Mouse (Mus musculus) frontal cortex, postnatal 14 days (tissue): ENCODE results near the gene Gpr108.

Experiments
- DNase-seq, 2 experiments: peaks; one replicate each; pipeline ENCODE4 v3.0.0; 2022; ENCODE audit warnings: low spot score in 2 of 2

The Gpr108 gene

DNA sequence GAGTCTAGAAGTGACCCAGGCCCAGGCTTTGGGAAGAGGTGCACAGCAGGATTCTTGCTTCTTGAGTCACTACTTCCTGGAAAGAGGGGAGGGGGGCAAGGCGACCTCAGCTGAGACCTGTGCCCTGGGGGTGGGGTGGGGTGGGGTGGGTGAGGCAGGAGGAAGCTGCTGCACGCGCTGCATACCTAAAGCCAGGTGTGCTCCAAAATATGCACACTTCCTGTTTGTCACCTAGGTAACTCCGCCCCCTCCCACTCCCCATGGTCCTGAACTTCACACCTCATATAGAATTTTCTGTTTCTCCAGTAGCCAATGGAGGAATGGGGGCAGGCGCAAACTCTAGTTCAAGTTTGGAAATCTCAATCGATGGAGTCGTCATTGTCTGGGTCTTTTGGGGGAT lies 25.6 kb upstream of the Gpr108 start:
- no peak for DNase-seq

DNA sequence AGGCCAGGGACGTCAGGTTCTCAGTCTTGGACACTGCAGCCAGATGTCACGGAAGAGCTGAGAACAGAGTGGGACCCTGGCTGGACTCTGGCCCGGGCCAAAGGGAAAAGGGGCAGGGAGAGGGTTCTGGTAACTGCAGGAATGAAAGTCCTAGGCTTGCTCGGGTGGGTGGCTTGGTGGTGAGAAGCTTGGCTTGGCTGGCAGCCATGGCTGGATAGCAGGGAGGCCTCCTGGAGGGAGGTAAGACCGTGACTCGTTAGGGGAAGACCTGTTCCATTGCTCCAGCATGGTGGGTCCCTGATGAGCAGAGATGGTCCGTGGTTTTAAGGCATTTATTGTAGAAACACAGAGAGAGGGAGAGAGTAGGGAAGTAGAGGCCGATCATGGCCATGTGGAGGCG lies 23.1 kb upstream of the Gpr108 start:
- DNase-seq: no peak

DNA sequence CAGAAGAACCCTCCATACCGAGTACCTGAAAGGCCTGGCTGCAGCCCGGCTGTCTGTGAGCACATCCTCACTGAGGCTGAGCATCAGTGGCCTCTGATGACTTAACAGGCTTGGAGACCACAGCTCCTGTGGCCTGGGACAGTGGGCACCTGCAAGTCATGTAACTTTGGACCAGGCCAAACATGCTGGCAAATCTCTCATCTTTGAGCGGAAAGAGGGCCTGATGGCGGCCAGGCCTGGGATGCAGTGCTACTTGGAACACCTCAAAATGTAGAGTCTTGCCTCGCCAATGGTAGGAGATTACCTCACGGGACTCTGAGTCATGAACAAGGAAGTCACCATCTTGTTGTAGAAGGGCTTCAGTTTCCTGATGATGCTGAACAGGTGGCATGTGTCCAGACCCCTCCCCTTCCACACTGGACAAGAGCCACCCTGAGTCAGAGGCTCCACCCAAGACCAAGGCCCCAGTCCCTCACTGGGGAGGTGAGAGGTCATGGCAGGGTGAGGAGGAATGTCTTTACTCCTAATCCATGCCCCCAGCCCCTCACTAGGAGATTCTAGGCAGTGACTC lies 19.4 kb upstream of the Gpr108 start:
- DNase-seq: no peak

DNA sequence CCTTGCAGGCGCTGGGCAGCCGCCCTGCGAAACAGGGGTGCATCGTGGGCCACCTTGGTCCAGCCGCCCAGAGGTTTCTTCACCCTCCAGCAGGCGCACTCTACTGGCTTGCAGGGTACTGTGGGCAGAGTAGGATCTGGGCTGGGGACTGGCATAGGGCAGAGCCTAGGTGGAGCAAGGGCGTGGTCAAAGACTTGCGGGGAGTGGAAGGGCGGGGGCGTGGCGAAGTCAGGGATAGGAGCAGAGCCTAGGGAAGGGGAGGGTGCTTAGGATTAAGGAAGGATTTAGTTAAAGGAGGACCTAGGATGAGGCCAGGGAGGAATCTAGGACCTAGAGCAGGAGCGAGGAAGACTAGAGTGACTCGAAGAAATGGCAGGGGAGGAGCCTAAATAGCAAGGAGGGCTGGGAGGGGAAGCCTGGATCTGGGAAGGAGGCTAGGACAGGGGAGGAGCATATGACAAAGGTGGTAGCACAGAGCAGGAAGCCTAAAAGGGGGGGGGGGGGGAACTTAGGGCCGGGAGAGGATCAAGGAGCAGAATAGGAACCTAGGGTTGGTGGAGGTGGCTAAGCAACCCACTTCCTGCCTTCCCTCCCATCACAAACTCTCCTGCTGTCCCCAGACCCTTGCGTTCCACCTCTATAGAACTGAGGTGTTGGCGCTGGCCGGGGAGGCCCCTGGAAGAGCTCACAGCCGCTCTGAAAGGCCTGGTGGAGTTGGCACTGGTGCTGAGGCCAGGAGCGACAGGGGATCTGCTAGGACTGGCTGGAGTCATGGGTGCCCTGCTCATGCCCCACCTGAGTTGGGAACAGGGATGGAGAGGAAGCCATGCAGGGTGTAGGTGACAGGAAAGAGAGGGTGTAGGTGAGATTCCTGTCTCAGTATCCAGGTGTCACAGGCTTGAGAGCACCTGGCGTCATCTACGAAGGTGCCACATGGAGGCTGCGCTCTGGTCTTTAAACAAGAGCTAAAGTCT lies 17.0 kb upstream of the Gpr108 start:
- DNase-seq: no peak

DNA sequence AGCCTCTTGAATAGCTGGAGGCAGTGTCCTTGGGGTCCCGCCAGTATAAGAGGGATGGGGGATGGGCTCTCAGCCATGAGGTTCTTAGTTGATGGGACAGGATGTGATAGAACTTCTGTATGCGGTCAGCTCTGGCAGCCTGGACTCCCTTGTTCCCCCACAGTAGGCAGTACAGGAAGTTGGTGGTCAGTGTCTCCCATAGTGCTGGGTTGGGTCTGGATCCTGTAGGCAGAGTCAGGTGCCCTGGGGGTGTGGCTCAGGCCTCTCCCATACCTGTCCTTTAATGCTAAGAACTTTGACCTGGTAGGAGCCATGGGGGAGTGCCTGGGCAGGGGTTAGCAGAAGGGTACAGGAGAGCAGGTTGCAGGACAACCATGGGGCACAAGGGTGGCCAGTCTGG lies 15.9 kb upstream of the Gpr108 start:
- DNase-seq: no peak

DNA sequence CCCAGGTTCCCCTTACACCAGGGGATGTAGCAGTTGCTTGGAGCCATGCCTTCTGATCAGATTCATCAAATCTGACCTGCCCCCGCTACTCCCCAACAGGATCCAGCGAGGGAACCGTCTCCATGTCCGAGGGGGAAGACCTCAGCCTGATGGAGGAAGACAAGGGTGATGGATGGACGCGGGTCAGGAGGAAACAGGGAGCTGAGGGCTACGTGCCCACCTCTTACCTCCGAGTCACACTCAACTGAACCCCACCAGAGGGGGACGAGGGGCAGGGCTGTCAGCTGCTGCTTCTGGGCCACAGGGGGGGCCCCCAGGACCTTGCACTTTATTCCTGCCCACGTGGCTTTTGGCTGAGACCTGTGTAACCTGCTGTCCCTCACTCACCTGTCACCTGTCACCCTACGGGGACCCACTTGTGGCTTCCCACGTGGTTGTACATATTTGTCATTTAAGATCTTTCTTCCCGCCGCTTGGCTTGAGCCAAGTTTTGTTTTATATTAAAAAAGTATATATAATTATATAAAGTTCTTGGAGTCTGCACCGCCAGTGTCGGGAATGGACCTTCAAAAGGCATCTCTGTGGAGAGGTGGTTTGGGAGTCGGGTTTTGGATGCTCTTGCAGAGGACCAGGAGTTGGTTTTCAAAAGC lies 14.8 kb upstream of the Gpr108 start:
- no peak for DNase-seq

DNA sequence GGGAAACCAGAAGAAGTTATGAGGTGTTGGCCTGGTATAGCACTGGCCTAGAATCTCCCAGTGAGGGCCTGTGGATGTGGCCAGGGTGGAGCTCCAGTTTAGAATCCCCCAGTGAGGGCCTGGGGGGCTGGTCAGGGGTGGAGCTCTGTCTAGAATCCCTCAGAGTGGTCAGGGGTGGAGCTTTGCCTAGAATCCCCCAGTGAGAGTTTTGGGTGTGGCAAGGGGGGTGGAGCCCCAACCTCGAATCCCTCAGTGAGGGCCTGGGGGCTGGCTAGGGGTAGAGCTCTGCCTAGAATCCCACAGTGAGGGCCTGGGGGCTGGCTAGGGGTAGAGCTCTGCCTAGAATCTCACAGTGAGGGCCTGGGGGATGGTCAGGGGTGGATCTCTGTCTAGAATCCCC lies 13.6 kb upstream of the Gpr108 start:
- no peak for DNase-seq

DNA sequence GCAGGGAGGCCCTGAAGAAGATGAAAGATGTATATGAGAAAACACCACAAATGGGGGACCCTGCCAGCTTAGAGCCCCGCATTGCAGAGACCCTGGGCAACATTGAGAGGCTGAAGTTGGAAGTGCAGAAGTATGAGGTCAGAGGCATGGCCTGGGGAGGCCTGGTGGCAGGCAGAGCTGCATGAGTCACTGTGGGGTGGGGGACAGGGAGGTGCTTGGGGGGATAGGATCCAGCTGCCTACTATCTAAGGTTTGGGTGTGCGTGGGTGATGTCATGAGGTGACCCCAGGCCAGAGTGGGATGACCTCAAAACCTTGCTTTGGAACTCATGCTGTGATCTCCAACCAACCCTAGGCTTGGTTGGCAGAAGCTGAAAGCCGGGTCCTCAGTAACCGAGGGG lies 13.0 kb upstream of the Gpr108 start:
- DNase-seq: no peak

DNA sequence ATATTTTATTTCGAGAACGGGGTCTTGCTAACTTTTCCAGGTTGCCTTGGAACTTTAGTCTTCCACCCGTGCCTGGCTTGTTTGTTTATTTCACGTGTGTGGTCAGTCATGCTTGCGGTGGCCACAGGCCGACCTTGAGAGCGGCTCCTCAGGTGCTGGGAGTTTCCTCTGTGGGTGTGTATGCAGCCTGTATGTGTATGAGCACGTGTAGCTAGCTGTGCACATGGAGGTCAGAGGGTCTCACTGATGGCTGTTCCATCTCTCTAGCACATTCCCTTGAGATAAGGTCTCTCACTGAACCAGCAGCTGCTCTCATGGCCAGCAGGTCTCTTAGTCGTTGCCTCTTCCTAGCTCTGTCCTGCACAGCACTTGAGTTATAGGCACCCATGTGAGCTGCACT lies 12.1 kb upstream of the Gpr108 start:
- DNase-seq: no peak

DNA sequence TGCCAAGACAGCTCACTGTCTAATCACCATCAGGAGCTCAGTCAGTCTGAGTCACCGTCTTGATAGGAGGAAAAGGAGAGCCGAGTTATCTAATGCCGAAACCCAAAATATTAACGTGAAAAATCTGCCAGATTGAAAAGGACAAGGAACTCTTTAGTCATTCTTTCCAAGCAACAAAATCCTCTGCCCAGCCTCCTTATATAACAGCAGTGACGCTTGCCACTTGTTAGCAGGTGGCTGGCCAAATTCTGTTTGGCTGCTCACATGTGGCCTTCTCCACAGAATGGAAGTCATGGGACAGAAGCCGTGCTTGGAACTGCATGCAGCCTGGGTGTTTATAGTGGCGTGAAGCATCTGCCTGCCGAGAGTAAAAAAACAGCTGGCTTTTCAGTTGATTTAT lies 11.5 kb upstream of the Gpr108 start:
- no peak for DNase-seq

DNA sequence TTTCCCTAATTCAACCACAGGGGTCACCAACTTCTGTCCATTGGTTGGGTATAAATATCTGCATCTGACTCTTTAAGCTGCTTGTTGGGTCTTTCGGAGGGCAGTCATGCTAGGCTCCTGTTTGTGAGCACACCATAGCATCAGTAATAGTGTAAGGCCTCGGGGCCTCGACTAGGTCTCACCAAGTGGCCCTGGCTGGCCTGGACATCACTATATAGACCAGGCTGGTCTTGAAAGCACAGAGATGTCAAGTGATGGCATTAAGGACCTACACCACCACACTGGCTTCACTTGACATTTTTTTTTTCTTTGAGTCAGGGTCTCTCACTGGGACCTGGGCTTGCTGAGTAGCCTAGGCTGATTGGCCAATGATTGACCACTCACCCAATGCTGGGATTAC lies 9.9 kb upstream of the Gpr108 start:
- DNase-seq: no peak

DNA sequence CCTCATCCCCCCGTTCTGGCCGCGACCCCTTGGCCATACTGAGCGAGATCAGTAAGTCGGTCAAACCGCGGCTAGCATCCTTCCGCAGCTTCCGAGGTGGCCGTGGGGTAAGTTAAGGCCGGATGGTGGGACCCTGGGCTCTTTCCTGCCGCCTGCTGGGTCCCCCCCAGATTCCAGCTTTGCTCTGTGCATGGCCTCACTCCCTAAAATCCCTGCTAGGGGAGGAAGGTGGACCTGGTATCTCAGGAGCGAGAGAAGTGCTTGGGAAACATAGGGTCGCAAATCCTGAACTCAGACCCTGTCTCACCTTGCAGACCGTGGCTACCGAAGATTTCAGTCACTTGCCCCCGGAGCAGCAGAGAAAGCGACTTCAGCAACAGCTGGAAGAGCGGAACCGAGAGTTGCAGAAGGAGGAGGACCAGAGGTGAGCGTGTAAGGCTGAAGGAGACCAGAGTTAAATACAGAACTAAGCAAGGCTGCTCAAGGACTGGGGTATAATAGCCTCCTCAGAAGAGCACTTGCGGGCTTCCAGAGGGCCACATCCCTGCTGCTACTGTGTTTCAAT lies 8.8 kb upstream of the Gpr108 start:
- no peak for DNase-seq

DNA sequence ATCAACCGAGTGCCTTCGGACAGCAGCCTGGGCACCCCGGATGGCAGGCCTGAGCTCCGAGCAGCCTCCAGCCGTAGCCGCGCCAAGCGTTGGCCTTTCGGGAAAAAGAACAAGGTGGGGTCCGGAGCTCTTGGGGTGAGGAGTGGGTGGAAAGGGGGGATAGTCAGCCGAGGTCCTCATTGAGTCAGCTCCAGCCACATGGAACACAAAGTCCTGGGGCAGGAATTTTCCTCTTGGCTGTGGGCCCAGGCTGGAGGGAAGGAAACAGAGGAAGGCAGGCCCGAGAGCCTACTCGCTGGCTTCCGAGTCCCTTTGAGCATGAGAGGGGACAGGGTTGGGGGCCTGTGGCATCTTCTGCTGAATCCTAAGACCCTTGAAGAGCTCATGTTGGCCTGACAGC lies 7.1 kb upstream of the Gpr108 start:
- no peak for DNase-seq

DNA sequence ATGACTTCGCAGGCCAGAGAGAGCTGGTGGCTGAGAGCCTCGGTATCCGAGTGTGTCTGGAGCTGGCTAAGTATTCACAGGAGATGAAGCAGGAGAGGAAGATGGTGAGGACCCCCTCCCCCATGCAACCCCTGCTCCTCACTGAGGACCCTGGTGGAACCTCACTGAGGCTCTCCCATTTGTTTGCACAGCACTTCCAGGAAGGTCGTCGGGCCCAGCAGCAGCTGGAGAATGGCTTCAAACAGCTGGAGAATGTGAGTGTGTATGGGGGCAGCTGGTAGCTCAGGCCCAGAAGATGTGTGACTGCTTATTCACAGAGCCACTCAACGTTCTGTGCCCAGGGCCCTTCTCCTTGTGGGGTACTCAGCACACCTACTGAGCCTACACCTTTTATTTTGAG lies 5.1 kb upstream of the Gpr108 start:
- no peak for DNase-seq

DNA sequence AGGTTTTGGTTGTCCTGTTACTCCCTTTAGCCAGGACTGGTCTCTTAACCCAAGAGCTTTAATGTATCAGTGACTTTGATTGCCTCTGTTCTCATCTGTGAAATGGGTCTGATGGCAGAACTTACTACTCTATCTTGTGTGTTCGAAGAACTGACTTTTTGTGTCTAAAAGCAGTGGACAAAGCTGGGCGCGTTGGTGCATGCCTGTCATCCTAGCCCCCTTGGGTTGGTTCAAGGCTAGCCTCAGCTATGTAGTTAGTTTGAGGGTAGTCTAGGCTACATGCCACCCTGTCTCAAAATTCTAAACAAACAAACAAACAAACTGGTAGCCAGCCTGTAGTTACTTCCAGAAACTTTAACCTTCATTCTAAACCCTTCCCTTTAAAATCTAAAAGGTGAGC lies 3.2 kb upstream of the Gpr108 start:
- DNase-seq: no peak

DNA sequence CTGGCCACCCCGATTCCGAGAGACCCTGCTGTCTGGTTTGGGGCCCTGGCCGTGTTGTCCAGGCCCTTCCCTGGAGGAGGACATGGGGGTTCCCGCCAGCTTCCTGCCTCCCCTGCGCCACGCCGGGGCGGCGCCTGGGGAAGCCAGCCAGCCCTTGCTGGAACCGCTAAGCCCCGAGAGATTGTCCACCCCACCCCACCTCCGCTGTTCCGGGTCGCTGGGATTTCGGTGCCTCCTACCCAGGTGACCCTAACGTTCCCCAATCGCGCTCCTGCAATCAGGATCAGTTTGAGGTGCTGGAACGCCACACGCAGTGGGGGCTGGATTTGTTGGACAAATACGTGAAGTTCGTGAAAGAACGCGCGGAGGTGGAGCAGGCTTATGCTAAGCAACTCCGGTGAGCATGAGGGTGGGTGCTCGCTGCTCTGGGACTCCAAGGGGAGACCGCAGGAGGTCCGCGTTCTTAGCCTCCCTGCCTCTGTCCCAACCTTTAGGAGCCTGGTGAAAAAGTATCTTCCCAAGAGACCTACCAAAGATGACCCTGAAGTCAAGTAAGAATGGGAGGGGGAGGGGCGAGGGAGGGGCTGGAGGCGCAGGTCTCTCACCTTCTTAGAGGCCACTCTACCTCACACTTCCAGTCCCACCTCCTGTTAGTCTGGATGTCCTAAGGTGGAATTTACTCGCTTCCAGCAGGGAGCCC lies 2.4 kb upstream of the Gpr108 start:
- DNase-seq: no peak

DNA sequence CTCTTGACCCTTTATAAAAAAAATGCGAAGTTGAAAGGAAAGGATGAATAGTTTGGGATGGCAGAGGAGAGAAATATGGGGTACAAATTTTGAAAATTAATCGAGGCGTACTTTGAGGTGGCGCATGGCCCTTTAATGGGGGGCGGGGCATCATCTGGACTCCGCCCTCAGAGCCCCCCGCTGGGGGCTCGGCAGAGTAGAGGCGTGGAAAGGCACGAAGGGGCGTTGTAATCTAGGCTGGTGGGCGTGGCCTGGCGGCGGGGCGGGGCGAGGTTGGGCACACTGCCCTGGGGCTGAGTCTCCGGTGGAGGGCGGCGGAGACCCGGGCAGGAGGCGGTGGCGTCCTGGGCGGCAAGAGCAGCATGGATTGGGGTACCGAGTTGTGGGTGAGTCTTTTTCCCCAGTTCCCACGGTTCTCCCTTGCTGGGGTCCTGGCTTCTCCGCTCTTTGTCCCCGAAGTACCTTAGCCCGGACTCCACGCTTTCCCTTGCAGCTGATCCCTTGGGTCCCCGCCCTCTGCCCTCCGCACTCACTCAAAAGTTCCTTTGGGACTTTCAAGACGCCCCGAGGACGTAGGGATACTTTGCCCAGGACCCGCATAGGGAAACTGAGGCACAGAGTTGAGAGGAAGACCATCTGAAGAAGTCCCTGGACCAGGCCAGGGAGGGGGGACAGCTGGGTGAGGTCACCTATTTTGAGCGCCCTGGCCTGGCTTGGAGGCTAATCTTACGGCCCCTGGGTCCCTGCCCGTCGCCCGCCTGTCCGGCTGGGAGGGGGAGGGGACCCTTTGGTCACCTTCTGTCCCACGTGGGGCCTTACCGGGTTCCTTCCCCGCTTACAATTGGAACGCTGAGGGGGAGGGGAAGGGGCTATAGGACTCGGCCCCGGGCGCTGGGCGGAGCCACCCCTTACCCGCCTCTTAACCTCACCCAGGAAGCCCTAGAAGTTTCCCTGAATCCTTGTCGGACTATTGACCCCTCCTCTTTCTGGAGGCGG lies 1.2 kb upstream of the Gpr108 start, which contains the start of gene Trip10:
TSS of gene Trip10 (plus strand) at position 270 of the 996 bp plus-strand sequence.
- DNase-seq: peak; percentile 78 to 86

DNA sequence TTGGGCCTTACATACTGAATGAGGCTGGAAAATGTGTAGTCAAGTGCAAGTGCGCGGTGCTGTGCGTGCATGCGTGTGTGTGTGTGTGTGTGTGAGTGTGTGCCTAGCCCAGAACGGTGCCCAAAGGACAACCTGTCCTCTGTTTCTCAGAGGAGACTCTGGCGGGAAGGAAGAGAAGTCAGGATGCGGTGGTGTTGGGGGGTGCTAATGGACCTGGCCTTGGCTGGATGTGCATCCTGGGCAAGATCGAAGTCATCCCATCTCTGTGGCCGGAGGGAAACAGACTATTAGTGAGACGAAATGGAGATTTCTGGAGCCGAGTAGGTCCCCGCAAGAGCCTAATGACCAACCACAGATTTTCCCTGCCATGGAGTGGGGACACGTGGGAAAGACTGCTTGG lies 525 bp upstream of the Gpr108 start:
- no peak for DNase-seq

DNA sequence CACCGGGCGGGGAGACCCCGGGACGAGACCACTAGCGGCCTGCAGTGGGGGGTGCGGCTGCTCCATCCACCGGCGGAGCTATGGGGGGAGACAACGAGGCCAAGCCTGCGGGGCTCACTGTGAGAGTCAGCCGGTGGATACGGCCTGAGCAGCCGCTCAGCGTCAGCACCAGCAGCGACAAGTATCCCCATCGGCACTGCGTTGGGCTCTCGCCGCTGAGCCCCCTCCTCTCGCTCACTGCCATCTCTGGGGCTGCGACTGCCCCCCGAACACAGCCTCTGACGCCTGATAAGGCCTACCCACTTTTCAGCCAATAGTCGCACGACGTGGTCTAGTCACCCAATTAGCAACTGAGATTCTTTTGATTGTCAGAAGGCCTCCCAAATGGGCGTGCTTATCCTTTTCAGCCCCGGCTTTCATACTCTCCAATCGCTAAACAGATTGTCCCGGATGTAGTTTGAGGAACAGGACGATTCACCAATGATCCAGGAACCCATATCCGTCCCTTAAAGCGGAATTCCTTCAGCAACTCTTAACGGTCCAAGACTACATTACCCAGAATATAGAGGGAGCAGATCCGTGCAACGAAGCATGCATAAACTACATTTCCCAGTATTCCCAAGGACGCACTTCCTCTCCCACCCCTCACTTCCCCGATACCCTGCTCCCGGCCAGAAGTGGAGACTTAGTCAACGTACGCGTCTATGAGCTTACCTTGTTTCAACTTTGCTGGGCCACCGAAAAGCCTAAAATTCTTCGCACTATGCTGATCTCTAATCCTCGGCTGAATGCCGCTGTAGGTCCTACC lies 649 bp downstream of the Gpr108 start:
- DNase-seq: peak; percentile 89 to 98
